Mouse (Mus musculus): ENCODE measurements at regions not wholly inside any gene's neighbourhood (a gene's known extent, or its start where the extent isn't known, plus 50 kb on each side); places are given as distances from the start of the nearest gene placed in this dataset.
"Not testable (repeated sequence)": the region's sequence is repeated elsewhere in the genome, so short reads cannot be mapped to it uniquely, and the experiment has no call there.

DNA sequence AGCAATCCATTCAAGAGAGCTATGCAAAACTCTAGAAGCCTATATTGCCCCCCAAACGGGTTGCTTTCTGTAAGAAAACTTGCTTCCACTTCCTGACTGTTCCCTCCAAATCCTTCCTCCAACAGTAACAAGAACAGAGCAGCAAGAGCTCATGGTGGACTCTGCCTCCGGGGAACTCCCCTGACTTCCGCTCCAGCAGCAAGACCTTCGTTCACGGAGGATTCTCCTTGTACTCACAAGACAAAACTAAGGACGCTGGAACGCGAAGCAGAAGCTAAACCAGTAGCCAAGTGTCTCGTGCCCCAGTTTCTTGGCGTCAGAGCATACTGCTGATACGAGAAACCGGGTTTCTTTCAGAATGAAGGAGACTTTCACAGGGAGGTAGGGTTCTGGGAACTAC is 50.7 kb downstream of the H2al2a start:
- Histone ChIP-seq H3K9me3 (ENCODE audit: control insufficient read depth, low read length) (no peaks in the 10 kb centered on the region), H3K27me3 (ENCODE audit: control insufficient read depth, insufficient read depth, low read length) (no peaks in the 10 kb centered on the region), H3K4me3 (ENCODE audit: control insufficient read depth in 1 of 2, insufficient read depth in 1 of 2, low read depth in 1 of 2, low read length in 2 of 2) (no peak overlapping the region), H3K4me2 (ENCODE audit: low read length) (no peak overlapping the region), H3K27ac (replicated peaks in 1 of 2; ENCODE audit: control insufficient read depth in 1 of 2, insufficient read depth in 1 of 2, low read depth in 2 of 2, low read length in 2 of 2) (no peak overlapping the region), H3K9ac (ENCODE audit: low read length) (no peak overlapping the region), H3K4me1 (ENCODE audit: control insufficient read depth in 2 of 2, insufficient read depth in 2 of 2, low read length in 2 of 2) (peaks cover 0 to 3% of the 10 kb centered on the region in 2 experiments; a peak in 1 of 4 replicates), H3K36me3 (ENCODE audit: control insufficient read depth, insufficient read depth, low read length) (no peaks in the 10 kb centered on the region)
- 63% methylated on average over 12 of the region's 12 CpGs for WGBS
- no peak for ATAC-seq (ENCODE audit: insufficient number of reproducible peaks, insufficient read depth, low FRiP score, low read depth)

DNA sequence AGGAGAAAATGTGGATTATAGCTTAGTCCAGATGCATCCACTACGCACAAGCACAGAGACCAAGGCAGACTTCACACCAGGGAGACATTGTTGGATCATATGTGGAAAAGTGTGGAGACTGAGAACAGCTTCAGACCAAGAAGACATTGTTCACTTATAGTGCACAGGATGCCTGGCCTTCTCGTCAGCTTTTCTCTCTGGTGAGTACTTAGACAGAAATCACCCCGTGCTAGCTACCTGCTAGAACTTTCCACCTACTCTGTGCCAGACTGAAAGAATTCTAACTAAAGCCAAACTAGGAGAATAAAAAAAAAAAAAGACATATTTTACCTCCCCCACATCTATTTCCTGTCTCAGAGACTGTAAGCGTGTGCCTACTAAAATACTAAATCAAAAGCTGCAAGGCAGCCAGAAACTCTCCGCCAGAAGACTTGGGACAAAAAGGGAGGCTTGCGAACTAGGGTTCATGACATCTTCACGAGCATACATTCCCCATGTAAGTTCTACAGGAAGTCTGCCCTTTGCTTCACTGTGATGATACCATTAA is 51.3 kb downstream of the H2al2a start:
- H3K4me2 ChIP-seq (ENCODE audit: low read length): no peak overlapping the region
- no peak for ATAC-seq (ENCODE audit: insufficient number of reproducible peaks, insufficient read depth, low FRiP score, low read depth)
- 76% methylated on average over 7 of the region's 7 CpGs for WGBS

DNA sequence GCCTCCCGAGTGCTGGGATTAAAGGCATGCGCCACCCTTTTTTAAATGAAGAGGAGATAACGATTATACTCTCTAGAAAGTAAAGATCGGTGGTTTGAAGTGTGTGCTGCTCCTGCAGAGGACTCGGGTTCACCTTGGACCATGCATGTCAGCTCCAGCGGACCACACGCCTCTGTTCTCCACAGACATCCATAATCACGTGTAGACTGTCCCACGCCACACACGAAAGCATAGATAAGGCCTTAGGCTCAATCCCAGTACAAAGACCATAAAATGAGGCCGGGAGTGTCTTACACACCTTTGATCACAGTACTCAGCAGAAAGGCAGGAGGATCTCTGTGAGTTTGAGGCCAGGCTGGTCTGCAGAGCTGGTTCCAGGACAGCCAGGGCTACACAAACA is 53.3 kb downstream of the H2al2a start:
- no peaks in the 10 kb centered on the region for H3K36me3 ChIP-seq (ENCODE audit: control insufficient read depth, insufficient read depth, low read length)
- no peaks in the 10 kb centered on the region; a peak in 1 of 4 replicates for H3K4me1 ChIP-seq (ENCODE audit: control insufficient read depth in 2 of 2, insufficient read depth in 2 of 2, low read length in 2 of 2)
- no peak overlapping the region for H3K4me2 ChIP-seq (ENCODE audit: low read length)
- no peak overlapping the region for H3K4me3 ChIP-seq (ENCODE audit: control insufficient read depth in 1 of 2, insufficient read depth in 1 of 2, low read depth in 1 of 2, low read length in 2 of 2)
- WGBS: 88% methylated on average over 11 of the region's 11 CpGs
- H3K27me3 ChIP-seq (ENCODE audit: control insufficient read depth, insufficient read depth, low read length): no peaks in the 10 kb centered on the region
- ATAC-seq (ENCODE audit: insufficient number of reproducible peaks, insufficient read depth, low FRiP score, low read depth): no peak
- no peak overlapping the region for H3K27ac ChIP-seq (replicated peaks in 1 of 2; ENCODE audit: control insufficient read depth in 1 of 2, insufficient read depth in 1 of 2, low read depth in 2 of 2, low read length in 2 of 2)
- H3K9ac ChIP-seq (ENCODE audit: low read length): no peak overlapping the region
- H3K9me3 ChIP-seq (ENCODE audit: control insufficient read depth, low read length): no peaks in the 10 kb centered on the region

More for the DNA sequence above, 51.3 kb downstream of the H2al2a start:
- H3K27ac ChIP-seq (replicated peaks in 1 of 2; ENCODE audit: control insufficient read depth in 1 of 2, insufficient read depth in 1 of 2, low read depth in 2 of 2, low read length in 2 of 2): no peak overlapping the region
- H3K9ac ChIP-seq (ENCODE audit: low read length): no peak overlapping the region
- H3K4me3 ChIP-seq (ENCODE audit: control insufficient read depth in 1 of 2, insufficient read depth in 1 of 2, low read depth in 1 of 2, low read length in 2 of 2): no peak overlapping the region
- H3K4me1 ChIP-seq (ENCODE audit: control insufficient read depth in 2 of 2, insufficient read depth in 2 of 2, low read length in 2 of 2): no peaks in the 10 kb centered on the region; a peak in 1 of 4 replicates
- H3K36me3 ChIP-seq (ENCODE audit: control insufficient read depth, insufficient read depth, low read length): no peaks in the 10 kb centered on the region
- H3K27me3 ChIP-seq (ENCODE audit: control insufficient read depth, insufficient read depth, low read length): no peaks in the 10 kb centered on the region
- H3K9me3 ChIP-seq (ENCODE audit: control insufficient read depth, low read length): no peaks in the 10 kb centered on the region

DNA sequence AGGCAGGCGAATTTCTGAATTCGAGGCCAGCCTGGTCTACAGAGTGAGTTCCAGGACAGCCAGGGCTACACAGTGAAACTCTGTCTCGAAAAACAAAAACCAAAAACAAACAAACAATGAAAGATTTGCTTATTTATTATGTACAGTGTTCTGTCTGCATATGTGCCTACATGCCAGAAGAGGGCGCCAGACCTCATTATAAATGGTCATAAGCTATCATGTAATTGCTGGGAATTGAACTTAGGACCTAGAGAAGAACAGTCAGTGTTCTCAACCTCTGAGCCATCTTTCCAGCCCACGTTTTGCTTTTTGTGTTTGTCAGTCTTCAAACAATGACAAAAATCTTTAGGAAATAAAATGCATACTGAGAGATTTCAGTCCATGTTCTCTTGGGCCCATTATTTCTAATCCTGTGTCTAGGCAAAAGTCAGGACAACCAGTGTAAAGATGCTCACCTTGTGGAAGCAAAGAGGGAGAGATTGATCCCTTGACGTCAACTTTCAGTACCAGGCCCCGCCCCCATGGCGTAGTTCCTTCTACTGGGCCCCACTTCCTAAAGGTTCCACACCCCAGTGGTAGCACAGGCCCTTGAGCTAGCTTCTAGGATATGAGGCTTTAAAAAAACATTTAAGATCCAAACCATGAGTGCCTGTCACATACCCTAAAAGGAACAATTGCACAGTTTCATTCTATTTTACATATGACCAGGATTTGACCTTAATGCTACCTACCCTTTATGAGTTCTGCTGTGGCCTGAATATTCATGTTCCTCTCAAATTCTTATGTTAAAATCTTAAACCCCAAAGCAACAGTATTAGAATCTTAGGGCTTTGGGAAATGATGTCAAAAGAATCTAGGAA is 54.0 kb downstream of the H2al2a start:
- Histone ChIP-seq H3K4me1 (ENCODE audit: control insufficient read depth in 2 of 2, insufficient read depth in 2 of 2, low read length in 2 of 2) (no peaks in the 10 kb centered on the region; a peak in 1 of 4 replicates), H3K9ac (ENCODE audit: low read length) (no peak overlapping the region), H3K4me2 (ENCODE audit: low read length) (no peak overlapping the region), H3K4me3 (ENCODE audit: control insufficient read depth in 1 of 2, insufficient read depth in 1 of 2, low read depth in 1 of 2, low read length in 2 of 2) (no peak overlapping the region), H3K36me3 (ENCODE audit: control insufficient read depth, insufficient read depth, low read length) (no peaks in the 10 kb centered on the region), H3K27me3 (ENCODE audit: control insufficient read depth, insufficient read depth, low read length) (no peaks in the 10 kb centered on the region), H3K27ac (replicated peaks in 1 of 2; ENCODE audit: control insufficient read depth in 1 of 2, insufficient read depth in 1 of 2, low read depth in 2 of 2, low read length in 2 of 2) (no peak overlapping the region), H3K9me3 (ENCODE audit: control insufficient read depth, low read length) (no peaks in the 10 kb centered on the region)
- 77% methylated on average over 8 of the region's 8 CpGs for WGBS
- no peak for ATAC-seq (ENCODE audit: insufficient number of reproducible peaks, insufficient read depth, low FRiP score, low read depth)

GRCm38 (mm10) chr2:17941921-17942320 is 54.8 kb downstream of the H2al2a start:
- no peak overlapping the region for H3K4me3 ChIP-seq (ENCODE audit: control insufficient read depth in 1 of 2, insufficient read depth in 1 of 2, low read depth in 1 of 2, low read length in 2 of 2)
- H3K9ac ChIP-seq (ENCODE audit: low read length): no peak overlapping the region
- no peaks in the 10 kb centered on the region for H3K9me3 ChIP-seq (ENCODE audit: control insufficient read depth, low read length)
- no peaks in the 10 kb centered on the region; a peak in 1 of 4 replicates for H3K4me1 ChIP-seq (ENCODE audit: control insufficient read depth in 2 of 2, insufficient read depth in 2 of 2, low read length in 2 of 2)
- H3K27me3 ChIP-seq (ENCODE audit: control insufficient read depth, insufficient read depth, low read length): no peaks in the 10 kb centered on the region
- H3K4me2 ChIP-seq (ENCODE audit: low read length): no peak overlapping the region
- H3K36me3 ChIP-seq (ENCODE audit: control insufficient read depth, insufficient read depth, low read length): no peaks in the 10 kb centered on the region
- 89% methylated on average over 6 of the region's 6 CpGs for WGBS
- no peak for ATAC-seq (ENCODE audit: insufficient number of reproducible peaks, insufficient read depth, low FRiP score, low read depth)
- H3K27ac ChIP-seq (replicated peaks in 1 of 2; ENCODE audit: control insufficient read depth in 1 of 2, insufficient read depth in 1 of 2, low read depth in 2 of 2, low read length in 2 of 2): no peak overlapping the region

DNA sequence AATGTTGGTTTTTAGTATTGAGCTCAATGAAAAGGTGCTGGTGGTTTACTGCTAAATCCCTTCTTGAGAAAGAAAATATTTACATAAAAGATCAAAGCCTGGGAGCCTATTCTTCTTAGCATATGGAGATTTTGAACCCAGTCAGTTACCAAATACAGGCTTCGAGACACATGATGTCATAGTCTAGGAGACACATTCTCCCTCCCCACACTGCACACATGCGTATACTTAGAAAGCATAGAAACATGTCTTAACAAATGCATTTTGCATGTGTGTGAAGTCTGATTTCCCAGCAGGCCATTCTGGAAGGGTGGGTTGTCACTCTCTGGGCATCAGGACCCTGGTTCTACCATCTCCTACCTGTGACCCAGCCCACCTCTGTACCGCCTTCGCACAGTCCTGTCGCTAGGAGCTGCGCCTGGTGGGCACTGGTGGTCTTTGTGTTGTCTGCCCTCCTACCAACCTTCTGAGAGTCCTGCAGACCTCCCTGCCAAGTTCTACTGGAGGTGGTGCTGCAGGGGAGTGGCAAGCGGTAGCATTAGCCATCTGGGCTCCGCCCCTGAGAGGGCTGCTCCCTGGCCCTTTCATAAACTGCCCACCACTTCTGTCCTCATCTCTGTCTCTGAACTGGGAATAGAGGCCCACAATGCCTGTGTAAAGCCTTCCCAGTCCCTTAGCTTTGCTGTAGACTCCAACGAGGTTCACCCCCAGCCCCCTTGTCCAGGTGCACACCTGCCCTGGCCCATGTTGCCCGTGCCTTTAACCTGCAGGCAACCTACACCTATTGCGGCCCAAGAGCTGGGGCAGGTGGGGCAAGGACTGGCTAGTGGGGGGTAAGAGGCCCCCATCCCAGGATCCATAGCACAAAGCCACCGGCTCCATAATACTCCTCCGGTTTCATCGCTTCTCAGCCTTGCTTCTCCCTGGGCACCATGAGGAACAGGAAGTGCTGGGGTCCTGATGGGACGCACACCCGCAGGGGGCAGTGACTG is 56.6 kb downstream of the H2al2a start:
- not testable (repeated sequence) for H3K9ac ChIP-seq (ENCODE audit: low read length); H3K27ac ChIP-seq (replicated peaks in 1 of 2; ENCODE audit: control insufficient read depth in 1 of 2, insufficient read depth in 1 of 2, low read depth in 2 of 2, low read length in 2 of 2); ATAC-seq (ENCODE audit: insufficient number of reproducible peaks, insufficient read depth, low FRiP score, low read depth); H3K4me2 ChIP-seq (ENCODE audit: low read length); H3K4me3 ChIP-seq (ENCODE audit: control insufficient read depth in 1 of 2, insufficient read depth in 1 of 2, low read depth in 1 of 2, low read length in 2 of 2); H3K27me3 ChIP-seq (ENCODE audit: control insufficient read depth, insufficient read depth, low read length); H3K36me3 ChIP-seq (ENCODE audit: control insufficient read depth, insufficient read depth, low read length); H3K9me3 ChIP-seq (ENCODE audit: control insufficient read depth, low read length); H3K4me1 ChIP-seq (ENCODE audit: control insufficient read depth in 2 of 2, insufficient read depth in 2 of 2, low read length in 2 of 2)
- WGBS: 70% methylated on average over 13 of the region's 16 CpGs

DNA sequence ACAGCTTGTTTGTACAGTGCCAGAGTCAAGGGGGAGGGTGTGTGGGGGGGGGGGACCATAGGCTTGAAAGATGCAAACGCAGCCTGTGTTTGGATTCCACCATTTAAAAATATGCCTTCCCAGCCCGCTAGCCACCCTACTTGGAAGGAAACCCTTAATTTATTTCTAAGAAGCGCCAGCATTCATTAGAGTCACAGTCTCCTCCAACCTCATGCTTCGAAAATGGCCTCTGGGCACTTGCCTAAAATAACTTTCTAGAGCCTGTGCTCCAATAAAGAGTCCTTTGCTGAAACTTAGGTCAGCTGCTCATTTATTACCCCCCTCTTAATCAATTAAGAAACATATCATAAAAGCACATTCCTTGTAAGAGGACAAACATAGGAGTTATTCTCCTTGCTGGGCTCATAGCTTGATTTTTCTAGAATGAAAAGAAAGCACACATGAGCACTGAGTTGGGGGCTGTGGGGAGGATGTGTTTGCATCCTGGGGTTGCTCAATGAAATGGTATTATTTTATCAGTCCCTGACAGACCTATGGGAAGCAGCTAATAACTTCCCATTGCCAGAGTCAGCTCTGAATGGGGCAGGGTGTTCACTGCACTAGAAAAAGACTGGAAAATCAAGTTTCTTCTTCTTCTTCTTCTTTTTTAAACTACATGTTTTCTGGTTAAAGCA is 57.4 kb downstream of the H2al2a start:
- H3K27me3 ChIP-seq (ENCODE audit: control insufficient read depth, insufficient read depth, low read length): no peaks in the 10 kb centered on the region
- ATAC-seq (ENCODE audit: insufficient number of reproducible peaks, insufficient read depth, low FRiP score, low read depth): no peak
- no peak overlapping the region for H3K4me3 ChIP-seq (ENCODE audit: control insufficient read depth in 1 of 2, insufficient read depth in 1 of 2, low read depth in 1 of 2, low read length in 2 of 2)
- H3K4me2 ChIP-seq (ENCODE audit: low read length): no peak overlapping the region
- no peaks in the 10 kb centered on the region for H3K4me1 ChIP-seq (ENCODE audit: control insufficient read depth in 2 of 2, insufficient read depth in 2 of 2, low read length in 2 of 2)
- H3K9me3 ChIP-seq (ENCODE audit: control insufficient read depth, low read length): no peaks in the 10 kb centered on the region
- H3K9ac ChIP-seq (ENCODE audit: low read length): no peak overlapping the region
- no peaks in the 10 kb centered on the region for H3K36me3 ChIP-seq (ENCODE audit: control insufficient read depth, insufficient read depth, low read length)
- 78% methylated on average over 4 of the region's 4 CpGs for WGBS
- H3K27ac ChIP-seq (replicated peaks in 1 of 2; ENCODE audit: control insufficient read depth in 1 of 2, insufficient read depth in 1 of 2, low read depth in 2 of 2, low read length in 2 of 2): no peak overlapping the region

Data from heart, embryonic 14.5 days (tissue).